Mouse (Mus musculus) liver, embryonic 15.5 days (tissue): ENCODE measurements around the gene Tmcc1. TPM values are rescaled to one million over a fixed set of nuclear protein-coding genes. Genes with fewer than 3 reads are reported as not detected.
"Not testable (repeated sequence)": the region's sequence is repeated elsewhere in the genome, so short reads cannot be mapped to it uniquely, and the experiment has no call there.

Experiments
- ATAC-seq: fragments of 200-750 bp; cut with Nextera tagmentation; 2 replicates; pipeline ENCODE4 v1.8.0; 2017; ENCODE audit warnings: moderate number of reproducible peaks, mild to moderate bottlenecking, moderate library complexity; ENCODE audit not compliant: insufficient read depth
- H3K27ac ChIP-seq: fragments of 300-500 bp; sonication (generic); replicated peaks from 2 replicates; pipeline ENCODE4 v1.5.1; 2015; ENCODE audit warnings: mild to moderate bottlenecking, inconsistent platforms
- H3K27me3 ChIP-seq: fragments of 300-500 bp; sonication (generic); 2 replicates; pipeline ENCODE4 v1.6.1; 2015; ENCODE audit warnings: mild to moderate bottlenecking, inconsistent platforms
- H3K36me3 ChIP-seq: fragments of 300-500 bp; sonication (generic); replicated peaks from 2 replicates; pipeline ENCODE4 v1.6.1; 2015; ENCODE audit warnings: moderate library complexity, mild to moderate bottlenecking, inconsistent platforms
- H3K4me1 ChIP-seq: fragments of 300-500 bp; sonication (generic); replicated peaks from 2 replicates; pipeline ENCODE4 v1.6.1; 2015; ENCODE audit warnings: inconsistent platforms
- H3K4me2 ChIP-seq: fragments of 300-500 bp; sonication (generic); 2 replicates; pipeline ENCODE4 v1.6.1; 2015; ENCODE audit warnings: moderate library complexity, mild to moderate bottlenecking, inconsistent platforms
- H3K4me3 ChIP-seq: fragments of 300-500 bp; sonication (generic); replicated peaks from 2 replicates; pipeline ENCODE4 v1.5.1; 2015; ENCODE audit warnings: mild to moderate bottlenecking, inconsistent platforms
- H3K9ac ChIP-seq: fragments of 300-500 bp; sonication (generic); 2 replicates; pipeline ENCODE4 v1.6.1; 2015; ENCODE audit warnings: moderate library complexity, mild to moderate bottlenecking, inconsistent platforms
- H3K9me3 ChIP-seq: fragments of 300-500 bp; sonication (generic); replicated peaks from 2 replicates; pipeline ENCODE4 v1.6.1; 2016; ENCODE audit warnings: inconsistent platforms
- WGBS: fragments of 180-500 bp; shearing (Covaris S2); methylation state at CpG from one replicate; pipeline ENCODE4 v1.1.7; 2015; ENCODE audit warnings: mixed read lengths; ENCODE audit not compliant: insufficient replicate concordance; 5-methylcytosine and 5-hydroxymethylcytosine counted together
- polyA plus RNA-seq: library from polyadenylated mRNA; unstranded; fragments of >200 nt; fragmentation: Nextera tagmentation; extraction: Ambion mirVana; gene quantifications from 2 replicates; pipeline ENCODE4 v1.2.1, GENCODE M21; 2015

The Tmcc1 gene
- 3.2 and 3.5 TPM in 2 replicates for polyA plus RNA-seq

GRCm38 (mm10) chr6:116193394-116194393, at the start of gene Tmcc1:
Tmcc1 (minus strand) TSS chr6:116193486.
- peaks cover 31% of the 10 kb centered on the region for H3K4me1 ChIP-seq
- H3K4me2 ChIP-seq: peak within 1 kb of the TSS; percentile 99
- peak; percentile 94 for ATAC-seq
- H3K9ac ChIP-seq: peak within 1 kb of the TSS; percentile 80
- 1% methylated on average over 65 of the region's 68 CpGs for WGBS
- H3K9me3 ChIP-seq: no peaks in the 10 kb centered on the region
- peak within 1 kb of the TSS; percentile 71 for H3K4me3 ChIP-seq
- H3K27ac ChIP-seq: peak within 1 kb of the TSS; percentile 63; the same call in 1 of the 2 replicates
- H3K27me3 ChIP-seq: peaks cover 11% of the 10 kb centered on the region
- no peaks in the 10 kb centered on the region for H3K36me3 ChIP-seq

GRCm38 (mm10) chr6:116240371-116240770, 47.1 kb upstream of the Tmcc1 start:
- no peak for ATAC-seq
- 61% methylated on average over 2 of the region's 2 CpGs for WGBS
- H3K4me3 ChIP-seq: no peak overlapping the region
- H3K4me2 ChIP-seq: no peak overlapping the region
- H3K4me1 ChIP-seq: no peaks in the 10 kb centered on the region
- no peak overlapping the region for H3K9ac ChIP-seq
- no peak overlapping the region for H3K27ac ChIP-seq
- peaks cover 61% of the 10 kb centered on the region for H3K36me3 ChIP-seq
- H3K9me3 ChIP-seq: no peaks in the 10 kb centered on the region
- H3K27me3 ChIP-seq: no peaks in the 10 kb centered on the region

GRCm38 (mm10) chr6:116238083-116238482, 44.8 kb upstream of the Tmcc1 start:
- 65% methylated on average over 5 of the region's 5 CpGs for WGBS
- H3K9me3 ChIP-seq: no peaks in the 10 kb centered on the region
- H3K36me3 ChIP-seq: peaks cover 54% of the 10 kb centered on the region

GRCm38 (mm10) chr6:116235336-116235735, 42.0 kb upstream of the Tmcc1 start:
- no peaks in the 10 kb centered on the region for H3K9me3 ChIP-seq
- peaks cover 58% of the 10 kb centered on the region for H3K36me3 ChIP-seq
- H3K4me2 ChIP-seq: no peak overlapping the region
- H3K4me3 ChIP-seq: no peak overlapping the region
- H3K27me3 ChIP-seq: no peaks in the 10 kb centered on the region
- 72% methylated on average over 5 of the region's 5 CpGs for WGBS
- H3K9ac ChIP-seq: no peak overlapping the region
- no peak for ATAC-seq
- H3K4me1 ChIP-seq: no peaks in the 10 kb centered on the region
- no peak overlapping the region for H3K27ac ChIP-seq

More at GRCm38 (mm10) chr6:116238083-116238482, 44.8 kb upstream of the Tmcc1 start:
- Histone ChIP-seq H3K4me3 (no peak overlapping the region), H3K4me1 (no peaks in the 10 kb centered on the region), H3K9ac (no peak overlapping the region), H3K27me3 (no peaks in the 10 kb centered on the region), H3K27ac (no peak overlapping the region), H3K4me2 (no peak overlapping the region)
- ATAC-seq: no peak

GRCm38 (mm10) chr6:116234821-116235220, 41.5 kb upstream of the Tmcc1 start:
- H3K9ac ChIP-seq, H3K9me3 ChIP-seq, ATAC-seq, H3K4me1 ChIP-seq, H3K4me2 ChIP-seq, H3K4me3 ChIP-seq, H3K27me3 ChIP-seq, H3K27ac ChIP-seq: not testable (repeated sequence)
- H3K36me3 ChIP-seq: peaks cover 54% of the 10 kb centered on the region
- WGBS: 64% methylated on average over 2 of the region's 2 CpGs

GRCm38 (mm10) chr6:116228785-116229525, 35.7 kb upstream of the Tmcc1 start:
- H3K4me2 ChIP-seq: peak overlapping the region; percentile 27
- H3K27ac ChIP-seq: peak overlapping the region; percentile 7; the same call in 1 of the 2 replicates
- H3K9ac ChIP-seq: no peak overlapping the region
- H3K36me3 ChIP-seq: peaks cover 58% of the 10 kb centered on the region
- peak; percentile 63 for ATAC-seq
- 45% methylated on average over 12 of the region's 12 CpGs for WGBS
- no peaks in the 10 kb centered on the region for H3K27me3 ChIP-seq
- H3K4me3 ChIP-seq: no peak overlapping the region
- H3K9me3 ChIP-seq: no peaks in the 10 kb centered on the region
- peaks cover 13% of the 10 kb centered on the region for H3K4me1 ChIP-seq

- Histone ChIP-seq H3K27me3 (no peaks in the 10 kb centered on the region), H3K4me2 (no peak overlapping the region), H3K4me1 (peaks cover 13% of the 10 kb centered on the region), H3K9me3 (no peaks in the 10 kb centered on the region), H3K27ac (peak overlapping the region; percentile 57; the same call in 1 of the 2 replicates), H3K4me3 (no peak overlapping the region), H3K9ac (no peak overlapping the region), H3K36me3 (peaks cover 56% of the 10 kb centered on the region)
- WGBS: 50% methylated on average over 11 of the region's 11 CpGs
- ATAC-seq: no peak
Measured at GRCm38 (mm10) chr6:116227767-116228166, 34.5 kb upstream of the Tmcc1 start.

- Histone ChIP-seq H3K27ac (peak within 1 kb of the TSS; percentile 75), H3K4me3 (peak within 1 kb of the TSS; percentile 74), H3K4me1 (peaks cover 20% of the 10 kb centered on the region), H3K36me3 (0 out of 2 replicates have a peak, but pooled peaks cover 11% of the 10 kb centered on the region), H3K9ac (peak within 1 kb of the TSS; percentile 80), H3K27me3 (no peaks in the 10 kb centered on the region), H3K4me2 (peak within 1 kb of the TSS; percentile 97), H3K9me3 (no peaks in the 10 kb centered on the region)
- peak; percentile 98 for ATAC-seq
- WGBS: under 1% methylated on average over 51 of the region's 51 CpGs
Measured at GRCm38 (mm10) chr6:116207729-116208534, 14.6 kb upstream of the Tmcc1 start, which contains the start of gene Washc2. Washc2 (plus strand) TSS chr6:116208038.

- H3K4me1 ChIP-seq: peaks cover 5% of the 10 kb centered on the region
- H3K9ac ChIP-seq: no peak overlapping the region
- no peak for ATAC-seq
- no peaks in the 10 kb centered on the region for H3K9me3 ChIP-seq
- H3K4me2 ChIP-seq: no peak overlapping the region
- H3K36me3 ChIP-seq: no peaks in the 10 kb centered on the region
- peaks cover 4% of the 10 kb centered on the region; the same call in 1 of the 2 replicates for H3K27me3 ChIP-seq
- H3K4me3 ChIP-seq: no peak overlapping the region
- no peak overlapping the region for H3K27ac ChIP-seq
- WGBS: 18% methylated on average over 2 of the region's 2 CpGs
Measured at GRCm38 (mm10) chr6:116199682-116200081, 6.4 kb upstream of the Tmcc1 start.

GRCm38 (mm10) chr6:116198173-116198572, 4.9 kb upstream of the Tmcc1 start:
- Histone ChIP-seq H3K4me3 (no peak overlapping the region), H3K27me3 (peaks cover 4% of the 10 kb centered on the region), H3K4me2 (no peak overlapping the region), H3K36me3 (no peaks in the 10 kb centered on the region), H3K27ac (no peak overlapping the region), H3K9ac (no peak overlapping the region), H3K4me1 (peaks cover 15% of the 10 kb centered on the region), H3K9me3 (no peaks in the 10 kb centered on the region)
- ATAC-seq: no peak
- WGBS: 22% methylated on average over 3 of the region's 3 CpGs
